Mouse (Mus musculus): Measurements from ENCODE around the gene Muc5ac.

Muc5ac gene

DNA sequence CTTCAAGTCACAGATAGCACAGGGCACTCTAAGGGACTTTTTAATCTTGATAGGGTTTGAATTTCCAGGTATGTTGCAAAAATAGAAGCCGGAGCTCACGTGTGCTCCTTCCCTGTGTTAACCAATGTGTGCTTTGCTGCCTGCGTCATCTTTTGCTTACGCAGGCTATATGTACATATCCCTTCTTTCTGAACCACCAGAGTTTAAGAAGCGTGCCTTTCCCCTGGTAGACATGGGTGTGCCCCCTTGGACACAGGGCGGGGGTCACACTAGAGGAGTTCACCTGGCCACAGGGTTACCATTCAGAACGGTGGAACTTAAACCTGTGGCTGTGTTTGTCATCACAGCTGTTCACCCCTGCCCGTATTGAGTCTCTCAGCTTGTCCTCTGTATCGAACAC lies 35.6 kb downstream of the Muc5ac start:
- no peak for DNase-seq (ENCODE audit: inconsistent age in 2 of 2, low spot score in 1 of 2)

DNA sequence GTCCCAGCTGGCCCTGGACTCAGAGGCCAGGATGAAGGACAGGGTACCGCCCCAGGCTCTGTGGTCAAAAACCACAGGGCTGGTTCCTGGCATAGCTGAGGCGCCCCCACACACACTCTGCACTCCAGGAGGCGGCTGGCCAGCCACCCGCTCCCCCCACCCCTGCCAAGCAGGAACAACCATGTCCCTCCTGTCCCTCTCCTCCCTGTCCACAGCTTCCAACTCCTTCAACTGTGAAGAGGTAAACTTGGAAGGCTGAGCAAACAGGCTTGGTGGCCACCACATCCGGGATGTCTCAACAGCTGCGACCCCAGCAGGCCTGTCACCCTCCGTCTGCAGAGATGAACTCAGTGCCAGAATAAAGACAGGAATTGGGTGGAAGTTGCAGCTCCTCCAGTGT lies 47.2 kb downstream of the Muc5ac start:
- no peak for DNase-seq (ENCODE audit: inconsistent age in 2 of 2, low spot score in 1 of 2)

DNA sequence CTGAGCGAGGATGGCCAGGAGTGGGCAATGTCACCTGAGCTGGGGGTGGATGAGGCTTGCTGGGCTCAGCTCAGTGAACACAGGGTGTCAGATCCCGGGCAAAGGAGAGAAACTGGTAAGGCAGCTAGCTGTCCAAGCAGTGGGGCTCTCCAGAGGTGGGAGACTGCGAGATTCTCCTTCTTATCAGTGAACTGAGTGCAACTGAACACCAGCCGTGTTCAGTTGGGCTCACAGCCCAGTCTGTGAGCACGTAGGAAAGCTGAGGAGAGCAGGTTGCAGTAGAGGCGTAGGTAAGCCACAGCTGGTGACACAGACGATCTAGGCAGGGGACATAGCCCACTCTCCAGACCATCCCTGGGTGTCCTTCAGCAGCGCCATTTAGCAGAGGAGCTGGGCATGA lies 47.7 kb downstream of the Muc5ac start:
- DNase-seq (ENCODE audit: inconsistent age in 2 of 2, low spot score in 1 of 2), result no peak

DNA sequence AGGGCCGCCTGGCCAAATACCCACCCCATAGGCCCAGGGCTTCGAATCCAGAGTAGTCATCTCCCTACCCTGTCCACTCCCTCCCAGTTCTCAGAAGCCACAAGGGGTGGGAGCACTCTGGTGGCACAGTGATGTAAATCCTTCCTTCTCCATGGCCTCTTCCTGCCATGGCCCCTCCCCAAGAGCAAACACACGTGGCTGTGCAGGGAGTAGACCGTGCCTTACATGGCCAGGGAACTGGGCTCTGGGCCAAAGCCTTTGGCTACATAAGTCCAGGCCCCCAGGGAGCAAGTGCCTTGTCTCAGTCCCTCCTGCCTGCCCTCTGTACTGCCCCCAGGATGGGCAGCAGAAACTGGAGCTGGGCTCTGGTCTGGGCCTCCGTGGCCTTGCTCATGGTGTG lies 50.0 kb downstream of the Muc5ac start, which contains the start of gene Muc5b:
Gene Muc5b (plus strand): TSS at position 292 of the 400 bp plus-strand sequence.
- no peak for DNase-seq (ENCODE audit: inconsistent age in 2 of 2, low spot score in 1 of 2)

DNA sequence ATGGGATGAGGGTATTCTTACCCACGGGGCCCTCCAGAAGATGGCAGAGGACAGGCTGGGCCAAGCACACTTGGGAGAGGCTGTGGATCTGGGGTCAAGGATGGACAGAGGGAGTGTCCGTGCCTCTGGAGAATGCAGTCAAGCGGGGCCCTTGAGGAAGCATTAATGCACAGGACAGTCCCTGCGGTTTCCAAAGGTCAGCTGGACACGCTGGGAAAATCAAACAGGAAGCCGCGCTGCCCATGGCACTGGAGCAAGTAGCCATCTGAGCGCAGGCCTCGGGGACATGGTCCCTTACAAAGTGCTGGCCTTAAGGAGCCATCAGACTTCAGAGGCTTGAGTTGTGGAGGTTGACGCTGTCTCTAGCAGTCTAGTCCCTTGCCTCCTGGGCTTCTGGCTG lies 51.6 kb downstream of the Muc5ac start:
- no peak for DNase-seq (ENCODE audit: inconsistent age in 2 of 2, low spot score in 1 of 2)

DNA sequence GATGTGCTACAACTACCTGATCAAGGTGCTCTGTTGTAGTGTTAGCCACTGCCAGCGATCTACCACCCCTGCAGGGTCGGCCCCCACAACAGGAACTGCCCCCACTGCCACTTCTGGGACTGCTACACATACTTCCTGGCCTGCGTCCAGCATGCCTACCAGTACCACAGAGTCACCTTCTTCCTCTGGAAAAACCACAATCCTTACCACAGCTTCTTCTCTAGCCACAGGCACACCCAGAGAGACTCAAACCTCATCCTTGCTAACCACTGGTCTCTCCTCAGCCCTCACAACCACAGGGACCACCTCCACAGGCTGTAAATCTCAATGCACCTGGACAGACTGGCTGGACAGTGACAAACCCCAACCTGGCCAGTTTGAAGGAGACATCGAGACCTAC lies 72.3 kb downstream of the Muc5ac start:
- no peak for DNase-seq (ENCODE audit: inconsistent age in 2 of 2, low spot score in 1 of 2)
